Mouse (Mus musculus) MEL-GATA-1-ER (cell line): Measurements from ENCODE around the gene Gigyf2.

ENCODE experiments used
- DNase-seq: peaks from one replicate; pipeline ENCODE4 v3.0.0-alpha.2; 2012; ENCODE audit warnings: low read depth; ENCODE audit errors: extremely low read depth

Gigyf2 gene

GRCm38 (mm10) chr1:87326742-87327163 lies at the start of gene Gigyf2:
TSS of gene Gigyf2 (plus strand) at chr1:87326998.
- DNase-seq: peak; percentile 84

GRCm38 (mm10) chr1:87280281-87280680 lies 46.5 kb upstream of the Gigyf2 start:
- no peak for DNase-seq

- peak; percentile 34 for DNase-seq
Measured at GRCm38 (mm10) chr1:87281599-87282412, 45.0 kb upstream of the Gigyf2 start.

GRCm38 (mm10) chr1:87282413-87282788 lies 44.4 kb upstream of the Gigyf2 start:
- no peak for DNase-seq

GRCm38 (mm10) chr1:87283410-87283960 lies 43.3 kb upstream of the Gigyf2 start:
- no peak for DNase-seq

GRCm38 (mm10) chr1:87287105-87287504 lies 39.7 kb upstream of the Gigyf2 start:
- no peak for DNase-seq

- no peak for DNase-seq
Measured at GRCm38 (mm10) chr1:87291416-87291815, 35.4 kb upstream of the Gigyf2 start.

- no peak for DNase-seq
Measured at GRCm38 (mm10) chr1:87292420-87293190, 34.2 kb upstream of the Gigyf2 start.

GRCm38 (mm10) chr1:87294063-87294710 lies 32.6 kb upstream of the Gigyf2 start:
- DNase-seq: no peak

- no peak for DNase-seq
Measured at GRCm38 (mm10) chr1:87294951-87295350, 31.8 kb upstream of the Gigyf2 start.

GRCm38 (mm10) chr1:87297346-87297925 lies 29.4 kb upstream of the Gigyf2 start:
- DNase-seq: no peak

GRCm38 (mm10) chr1:87300360-87301286 lies 26.2 kb upstream of the Gigyf2 start:
- no peak for DNase-seq

- DNase-seq: no peak
Measured at GRCm38 (mm10) chr1:87301971-87302370, 24.8 kb upstream of the Gigyf2 start.

- no peak for DNase-seq
Measured at GRCm38 (mm10) chr1:87308952-87309351, 17.8 kb upstream of the Gigyf2 start.

GRCm38 (mm10) chr1:87309621-87310020 lies 17.2 kb upstream of the Gigyf2 start:
- DNase-seq: no peak

- no peak for DNase-seq
Measured at GRCm38 (mm10) chr1:87312681-87313080, 14.1 kb upstream of the Gigyf2 start.

GRCm38 (mm10) chr1:87313116-87313515 lies 13.7 kb upstream of the Gigyf2 start:
- DNase-seq: no peak

GRCm38 (mm10) chr1:87313843-87314570 lies 12.8 kb upstream of the Gigyf2 start:
- no peak for DNase-seq

- DNase-seq: no peak
Measured at GRCm38 (mm10) chr1:87315431-87315830, 11.4 kb upstream of the Gigyf2 start.

- no peak for DNase-seq
Measured at GRCm38 (mm10) chr1:87315894-87316293, 10.9 kb upstream of the Gigyf2 start.
